Mouse (Mus musculus): ENCODE results near the gene Farp2. TPM values are rescaled to one million over a fixed set of nuclear protein-coding genes. Genes with fewer than 3 reads are reported as not detected.
A peak's percentile ranks its signal among the peaks of the same experiment; 100 is the strongest.

Gene Farp2
- polyA plus RNA-seq, 1 experiment from 2014 or later, result 5.7 TPM

GRCm38 (mm10) chr1:93608696-93609245, 96.9 kb downstream of the Farp2 start:
- H3K9ac ChIP-seq (replicated peaks; ENCODE audit: low read depth, low read length), result no peak overlapping the region
- no peak for ATAC-seq (ENCODE audit: low read depth)
- H3K4me2 ChIP-seq (ENCODE audit: low read depth, low read length), result no peak overlapping the region
- 84% methylated on average over 4 of the region's 4 CpGs for whole genome bisulfite sequencing
- H3K4me1 ChIP-seq (ENCODE audit: control insufficient read depth, insufficient read depth, low read length), result no peaks in the 10 kb centered on the region
- H3K9me3 ChIP-seq (ENCODE audit: control insufficient read depth, low read length), result no peaks in the 10 kb centered on the region
- H3K36me3 ChIP-seq (ENCODE audit: control insufficient read depth, insufficient read depth, low read length), result no peaks in the 10 kb centered on the region
- no peak overlapping the region for H3K27ac ChIP-seq (ENCODE audit: low read depth, low read length)
- H3K27me3 ChIP-seq (ENCODE audit: control insufficient read depth, insufficient read depth, low read length), result no peaks in the 10 kb centered on the region
- H3K4me3 ChIP-seq (ENCODE audit: low read depth, low read length), result no peak overlapping the region

- Histone ChIP-seq H3K4me1 (ENCODE audit: control insufficient read depth, insufficient read depth, low read length) (no peaks in the 10 kb centered on the region), H3K36me3 (ENCODE audit: control insufficient read depth, insufficient read depth, low read length) (no peaks in the 10 kb centered on the region), H3K9me3 (ENCODE audit: control insufficient read depth, low read length) (no peaks in the 10 kb centered on the region), H3K4me2 (ENCODE audit: low read depth, low read length) (no peak overlapping the region), H3K27me3 (ENCODE audit: control insufficient read depth, insufficient read depth, low read length) (no peaks in the 10 kb centered on the region), H3K27ac (ENCODE audit: low read depth, low read length) (no peak overlapping the region), H3K4me3 (ENCODE audit: low read depth, low read length) (no peak overlapping the region), H3K9ac (replicated peaks; ENCODE audit: low read depth, low read length) (no peak overlapping the region)
- ATAC-seq (ENCODE audit: low read depth), result no peak
- WGBS, result 93% methylated on average over 8 of the region's 8 CpGs
Measured at GRCm38 (mm10) chr1:93609762-93610161, 97.9 kb downstream of the Farp2 start.

GRCm38 (mm10) chr1:93618059-93618748, 106.3 kb downstream of the Farp2 start:
- no peak overlapping the region for H3K9ac ChIP-seq (replicated peaks; ENCODE audit: low read depth, low read length)
- H3K9me3 ChIP-seq (ENCODE audit: control insufficient read depth, low read length), result no peaks in the 10 kb centered on the region
- H3K4me2 ChIP-seq (ENCODE audit: low read depth, low read length), result no peak overlapping the region
- H3K27ac ChIP-seq (ENCODE audit: low read depth, low read length), result no peak overlapping the region
- H3K4me1 ChIP-seq (ENCODE audit: control insufficient read depth, insufficient read depth, low read length), result no peaks in the 10 kb centered on the region
- WGBS, result 85% methylated on average over 4 of the region's 4 CpGs
- ATAC-seq (ENCODE audit: low read depth), result no peak
- no peaks in the 10 kb centered on the region for H3K27me3 ChIP-seq (ENCODE audit: control insufficient read depth, insufficient read depth, low read length)
- H3K36me3 ChIP-seq (ENCODE audit: control insufficient read depth, insufficient read depth, low read length), result peaks cover 20% of the 10 kb centered on the region
- no peak overlapping the region for H3K4me3 ChIP-seq (ENCODE audit: low read depth, low read length)

- Histone ChIP-seq H3K9me3 (ENCODE audit: control insufficient read depth, low read length) (no peaks in the 10 kb centered on the region), H3K27me3 (ENCODE audit: control insufficient read depth, insufficient read depth, low read length) (no peaks in the 10 kb centered on the region), H3K4me1 (ENCODE audit: control insufficient read depth, insufficient read depth, low read length) (no peaks in the 10 kb centered on the region), H3K9ac (replicated peaks; ENCODE audit: low read depth, low read length) (no peak overlapping the region), H3K4me2 (ENCODE audit: low read depth, low read length) (no peak overlapping the region), H3K4me3 (ENCODE audit: low read depth, low read length) (no peak overlapping the region), H3K36me3 (ENCODE audit: control insufficient read depth, insufficient read depth, low read length) (peaks cover 26% of the 10 kb centered on the region), H3K27ac (ENCODE audit: low read depth, low read length) (no peak overlapping the region)
- WGBS, result 84% methylated on average over 5 of the region's 5 CpGs
- ATAC-seq (ENCODE audit: low read depth), result peak; percentile 50; the same call in 1 of the 2 replicates
Measured at GRCm38 (mm10) chr1:93618948-93619347, 107.1 kb downstream of the Farp2 start.

- Histone ChIP-seq H3K9ac (replicated peaks; ENCODE audit: low read depth, low read length) (no peak overlapping the region), H3K36me3 (ENCODE audit: control insufficient read depth, insufficient read depth, low read length) (peaks cover 75% of the 10 kb centered on the region), H3K4me3 (ENCODE audit: low read depth, low read length) (no peak overlapping the region), H3K4me2 (ENCODE audit: low read depth, low read length) (no peak overlapping the region), H3K27ac (ENCODE audit: low read depth, low read length) (no peak overlapping the region), H3K27me3 (ENCODE audit: control insufficient read depth, insufficient read depth, low read length) (no peaks in the 10 kb centered on the region), H3K4me1 (ENCODE audit: control insufficient read depth, insufficient read depth, low read length) (no peaks in the 10 kb centered on the region), H3K9me3 (ENCODE audit: control insufficient read depth, low read length) (no peaks in the 10 kb centered on the region)
- ATAC-seq (ENCODE audit: low read depth), result no peak
- WGBS, result 92% methylated on average over 1 of the region's 1 CpGs
Measured at GRCm38 (mm10) chr1:93624502-93624901, 112.6 kb downstream of the Farp2 start.

GRCm38 (mm10) chr1:93630796-93631195, 118.9 kb downstream of the Farp2 start:
- no peak for ATAC-seq (ENCODE audit: low read depth)

GRCm38 (mm10) chr1:93632723-93633122, 120.8 kb downstream of the Farp2 start:
- Histone ChIP-seq H3K4me3 (ENCODE audit: low read depth, low read length) (no peak overlapping the region), H3K4me2 (ENCODE audit: low read depth, low read length) (no peak overlapping the region), H3K9me3 (ENCODE audit: control insufficient read depth, low read length) (no peaks in the 10 kb centered on the region), H3K36me3 (ENCODE audit: control insufficient read depth, insufficient read depth, low read length) (peaks cover 12% of the 10 kb centered on the region), H3K27ac (ENCODE audit: low read depth, low read length) (no peak overlapping the region), H3K27me3 (ENCODE audit: control insufficient read depth, insufficient read depth, low read length) (no peaks in the 10 kb centered on the region), H3K9ac (replicated peaks; ENCODE audit: low read depth, low read length) (no peak overlapping the region), H3K4me1 (ENCODE audit: control insufficient read depth, insufficient read depth, low read length) (peaks cover 12% of the 10 kb centered on the region; the same call in 1 of the 2 replicates)
- ATAC-seq (ENCODE audit: low read depth), result no peak
- WGBS, result 97% methylated on average over 3 of the region's 3 CpGs

More at GRCm38 (mm10) chr1:93630796-93631195, 118.9 kb downstream of the Farp2 start:
- 93% methylated on average over 3 of the region's 3 CpGs for WGBS
- Histone ChIP-seq H3K27ac (ENCODE audit: low read depth, low read length) (no peak overlapping the region), H3K9ac (replicated peaks; ENCODE audit: low read depth, low read length) (no peak overlapping the region), H3K4me1 (ENCODE audit: control insufficient read depth, insufficient read depth, low read length) (peaks cover 9% of the 10 kb centered on the region; the same call in 1 of the 2 replicates), H3K36me3 (ENCODE audit: control insufficient read depth, insufficient read depth, low read length) (peaks cover 30% of the 10 kb centered on the region), H3K27me3 (ENCODE audit: control insufficient read depth, insufficient read depth, low read length) (no peaks in the 10 kb centered on the region), H3K9me3 (ENCODE audit: control insufficient read depth, low read length) (no peaks in the 10 kb centered on the region), H3K4me3 (ENCODE audit: low read depth, low read length) (no peak overlapping the region), H3K4me2 (ENCODE audit: low read depth, low read length) (no peak overlapping the region)

GRCm38 (mm10) chr1:93634481-93634891, 122.6 kb downstream of the Farp2 start:
- ATAC-seq (ENCODE audit: low read depth), result no peak
- no peaks in the 10 kb centered on the region for H3K36me3 ChIP-seq (ENCODE audit: control insufficient read depth, insufficient read depth, low read length)
- peak overlapping the region; percentile 85 for H3K4me2 ChIP-seq (ENCODE audit: low read depth, low read length)
- H3K4me1 ChIP-seq (ENCODE audit: control insufficient read depth, insufficient read depth, low read length), result peaks cover 12% of the 10 kb centered on the region; the same call in 1 of the 2 replicates
- peak overlapping the region; percentile 87 for H3K9ac ChIP-seq (replicated peaks; ENCODE audit: low read depth, low read length)
- WGBS, result 6% methylated on average over 6 of the region's 6 CpGs
- H3K9me3 ChIP-seq (ENCODE audit: control insufficient read depth, low read length), result no peaks in the 10 kb centered on the region
- no peaks in the 10 kb centered on the region for H3K27me3 ChIP-seq (ENCODE audit: control insufficient read depth, insufficient read depth, low read length)
- H3K4me3 ChIP-seq (ENCODE audit: low read depth, low read length), result peak overlapping the region; percentile 97
- peak overlapping the region; percentile 91 for H3K27ac ChIP-seq (ENCODE audit: low read depth, low read length)

GRCm38 (mm10) chr1:93635091-93635579, 123.3 kb downstream of the Farp2 start:
- H3K9me3 ChIP-seq (ENCODE audit: control insufficient read depth, low read length), result no peaks in the 10 kb centered on the region
- H3K4me3 ChIP-seq (ENCODE audit: low read depth, low read length), result peak overlapping the region; percentile 97
- no peak; the same call in 1 of the 2 replicates for ATAC-seq (ENCODE audit: low read depth)
- H3K4me1 ChIP-seq (ENCODE audit: control insufficient read depth, insufficient read depth, low read length), result peaks cover 12% of the 10 kb centered on the region; the same call in 1 of the 2 replicates
- peak overlapping the region; percentile 87 for H3K9ac ChIP-seq (replicated peaks; ENCODE audit: low read depth, low read length)
- peak overlapping the region; percentile 91 for H3K27ac ChIP-seq (ENCODE audit: low read depth, low read length)
- WGBS, result under 1% methylated on average over 58 of the region's 58 CpGs
- peak overlapping the region; percentile 85 for H3K4me2 ChIP-seq (ENCODE audit: low read depth, low read length)
- no peaks in the 10 kb centered on the region for H3K36me3 ChIP-seq (ENCODE audit: control insufficient read depth, insufficient read depth, low read length)
- no peaks in the 10 kb centered on the region for H3K27me3 ChIP-seq (ENCODE audit: control insufficient read depth, insufficient read depth, low read length)
